Comparison of ENCODE assay signal across 17 mouse cellular contexts in the genomic region with DNA sequence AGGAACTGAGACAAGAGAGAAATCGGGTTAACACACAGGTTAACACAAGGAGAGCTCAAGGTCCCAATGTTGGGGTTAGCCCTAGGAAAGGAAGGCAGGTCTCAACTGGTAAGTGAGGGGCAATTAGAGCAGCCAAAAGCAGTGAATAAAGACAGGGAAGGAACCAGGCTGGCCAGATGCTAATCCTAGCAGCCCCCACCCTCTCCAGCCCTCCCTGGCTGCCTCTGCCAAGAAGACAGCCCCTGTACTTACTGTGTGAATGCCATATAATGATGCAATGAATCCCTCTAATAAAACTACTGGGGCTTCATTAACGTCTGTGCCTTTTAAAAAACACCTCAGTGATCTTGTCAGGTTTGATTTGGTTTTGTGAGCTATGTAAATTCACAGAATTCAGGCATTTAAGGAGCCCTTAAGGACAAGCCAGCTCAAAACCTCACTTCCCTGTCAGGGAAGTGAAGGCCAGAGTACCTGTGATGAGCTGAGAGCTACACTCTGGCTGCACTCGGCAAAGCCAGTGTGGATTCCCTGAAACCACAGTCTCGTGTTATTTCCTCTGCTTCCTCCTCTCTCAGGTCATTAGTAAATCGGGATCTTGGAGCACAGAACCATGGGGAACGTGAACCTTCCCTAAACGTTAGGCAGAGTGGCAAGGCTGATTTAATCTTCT. TPM values are rescaled to one million over a fixed set of nuclear protein-coding genes. Genes with fewer than 3 reads are reported as not detected.
A peak's percentile ranks its signal among the peaks of the same experiment; 100 is the strongest.
DNase-seq lines count a peak whose midpoint lies in the region; ATAC-seq and TF ChIP-seq lines count a peak whose summit lies in the region.
"Had no signal": no experiment of that assay in that cellular context is flagged by ENCODE, and none has a peak within 500 bp of the region (broad histone marks: within the 10 kb centered on the region; RNA-seq: fewer than 3 reads in every experiment).

No protein-coding gene starts in this region.

- no peaks in the 10 kb centered on the region for H3K9me3 ChIP-seq in hindbrain, embryonic 12.5 days (replicated peaks)
- no peaks in the 10 kb centered on the region for H3K9me3 ChIP-seq in hindbrain, embryonic 11.5 days (ENCODE audit: control insufficient read depth, low read length)
- H3K9me3 ChIP-seq in embryonic facial prominence, embryonic 14.5 days (ENCODE audit: control insufficient read depth, low read length), result no peaks in the 10 kb centered on the region
- no peaks in the 10 kb centered on the region for H3K9me3 ChIP-seq in midbrain, embryonic 14.5 days (ENCODE audit: control insufficient read depth, low read length)
- H3K9me3 ChIP-seq: lung, embryonic 15.5 days; megakaryocyte, embryonic 14.5 days had no signal

- peaks cover 21% of the 10 kb centered on the region for H3K4me1 ChIP-seq in hindbrain, embryonic 12.5 days
- H3K4me1 ChIP-seq in hindbrain, embryonic 11.5 days (replicated peaks; ENCODE audit: control insufficient read depth, insufficient read depth, low read length), result no peaks in the 10 kb centered on the region
- H3K4me1 ChIP-seq in embryonic facial prominence, embryonic 14.5 days (ENCODE audit: control insufficient read depth, insufficient read depth, low read length), result peaks cover 17% of the 10 kb centered on the region
- H3K4me1 ChIP-seq in midbrain, embryonic 14.5 days (ENCODE audit: control insufficient read depth, insufficient read depth, low read length), result peaks cover 9% of the 10 kb centered on the region
- H3K4me1 ChIP-seq: megakaryocyte, embryonic 14.5 days had no signal

- intact Hi-C loops in left cerebral cortex, adult 2 months (cut with DNase I), result no loop called here

- no peak overlapping the region for H3K4me2 ChIP-seq in hindbrain, embryonic 12.5 days (replicated peaks)
- no peak overlapping the region for H3K4me2 ChIP-seq in hindbrain, embryonic 11.5 days (replicated peaks; ENCODE audit: low read depth, low read length)
- H3K4me2 ChIP-seq in embryonic facial prominence, embryonic 14.5 days (ENCODE audit: low read depth, low read length), result no peak overlapping the region
- no peak overlapping the region for H3K4me2 ChIP-seq in midbrain, embryonic 14.5 days (ENCODE audit: low read length)
- H3K4me2 ChIP-seq: liver, embryonic 11.5 days; lung, embryonic 15.5 days had no signal

- H3K36me3 ChIP-seq in hindbrain, embryonic 12.5 days, result no peaks in the 10 kb centered on the region
- no peaks in the 10 kb centered on the region for H3K36me3 ChIP-seq in hindbrain, embryonic 11.5 days (ENCODE audit: control insufficient read depth, insufficient read depth, low read length)
- H3K36me3 ChIP-seq in embryonic facial prominence, embryonic 14.5 days (ENCODE audit: control insufficient read depth, insufficient read depth, low read length), result no peaks in the 10 kb centered on the region
- no peaks in the 10 kb centered on the region for H3K36me3 ChIP-seq in midbrain, embryonic 14.5 days (ENCODE audit: control insufficient read depth, insufficient read depth, low read length)
- H3K36me3 ChIP-seq: lung, embryonic 15.5 days had no signal

- H3K9ac ChIP-seq in hindbrain, embryonic 12.5 days, result no peak overlapping the region
- H3K9ac ChIP-seq in hindbrain, embryonic 11.5 days (ENCODE audit: low read depth, low read length), result no peak overlapping the region
- H3K9ac ChIP-seq in embryonic facial prominence, embryonic 14.5 days (ENCODE audit: low read depth, low read length), result no peak overlapping the region; the same call in 1 of the 2 replicates
- no peak overlapping the region for H3K9ac ChIP-seq in midbrain, embryonic 14.5 days (replicated peaks; ENCODE audit: low read length)
- H3K9ac ChIP-seq: lung, embryonic 15.5 days had no signal

- peak; percentile 58; the same call in 1 of the 2 replicates for ATAC-seq in hindbrain, embryonic 12.5 days (ENCODE audit: low FRiP score)
- no peak for ATAC-seq in hindbrain, embryonic 11.5 days (ENCODE audit: low FRiP score)
- peak; percentile 77; the same call in 1 of the 2 replicates for ATAC-seq in embryonic facial prominence, embryonic 14.5 days (ENCODE audit: low read depth)
- ATAC-seq in midbrain, embryonic 14.5 days (ENCODE audit: low FRiP score, low TSS enrichment), result peak; percentile 82
- no peak for ATAC-seq in granulocyte monocyte progenitor cell, adult 5-6 weeks (replicated peaks; ENCODE audit: poor library complexity, severe bottlenecking)
- ATAC-seq: inflammation-experienced regulatory T-cells, adult 6 months had no signal

- H3K27ac ChIP-seq in hindbrain, embryonic 12.5 days, result no peak overlapping the region; the same call in 1 of the 2 replicates
- no peak overlapping the region for H3K27ac ChIP-seq in hindbrain, embryonic 11.5 days (ENCODE audit: low read depth, low read length)
- H3K27ac ChIP-seq in embryonic facial prominence, embryonic 14.5 days (replicated peaks; ENCODE audit: low read depth, low read length), result peak overlapping the region; percentile 33
- H3K27ac ChIP-seq in midbrain, embryonic 14.5 days (replicated peaks; ENCODE audit: low read depth, low read length), result peak overlapping the region; percentile 38
- no peak overlapping the region for H3K27ac ChIP-seq in left cerebral cortex, adult 2 months
- H3K27ac ChIP-seq: heart, adult 2 months; kidney, postnatal 0 days; layer of hippocampus, adult 2 months; lung, embryonic 15.5 days had no signal

- no peak for TF ChIP-seq CTCF in left cerebral cortex, adult 2 months (IDR thresholded peaks at IDR 0.05)

- H3K27me3 ChIP-seq in hindbrain, embryonic 12.5 days, result no peaks in the 10 kb centered on the region
- no peaks in the 10 kb centered on the region for H3K27me3 ChIP-seq in hindbrain, embryonic 11.5 days (ENCODE audit: control insufficient read depth, insufficient read depth, low read length)
- no peaks in the 10 kb centered on the region for H3K27me3 ChIP-seq in embryonic facial prominence, embryonic 14.5 days (replicated peaks; ENCODE audit: control insufficient read depth, insufficient read depth, low read length)
- no peaks in the 10 kb centered on the region for H3K27me3 ChIP-seq in midbrain, embryonic 14.5 days (ENCODE audit: control insufficient read depth, insufficient read depth, low read length)
- H3K27me3 ChIP-seq: lung, embryonic 15.5 days; megakaryocyte, embryonic 14.5 days had no signal

- no peak overlapping the region for H3K4me3 ChIP-seq in hindbrain, embryonic 12.5 days
- H3K4me3 ChIP-seq in hindbrain, embryonic 11.5 days (ENCODE audit: low read depth, low read length), result no peak overlapping the region
- no peak overlapping the region for H3K4me3 ChIP-seq in embryonic facial prominence, embryonic 14.5 days (ENCODE audit: low read depth, low read length)
- H3K4me3 ChIP-seq in midbrain, embryonic 14.5 days (replicated peaks; ENCODE audit: low read depth, low read length), result no peak overlapping the region
- no peak overlapping the region for H3K4me3 ChIP-seq in left cerebral cortex, adult 2 months
- H3K4me3 ChIP-seq: heart, adult 2 months; layer of hippocampus, adult 2 months; lung, embryonic 15.5 days; megakaryocyte, embryonic 14.5 days had no signal

- 76% methylated on average over 7 of the region's 7 CpGs for WGBS in hindbrain, embryonic 12.5 days
- WGBS in hindbrain, embryonic 11.5 days, result 76% methylated on average over 7 of the region's 7 CpGs
- 34% methylated on average over 7 of the region's 7 CpGs for WGBS in embryonic facial prominence, embryonic 14.5 days
- WGBS in midbrain, embryonic 14.5 days, result 46% methylated on average over 7 of the region's 7 CpGs

- DNase-seq in hindbrain, embryonic 11.5 days (ENCODE audit: low spot score), result no peak
- DNase-seq in embryonic facial prominence, embryonic 14.5 days (ENCODE audit: low spot score), result no peak
- DNase-seq in forelimb bud, embryonic 11.5 days (ENCODE audit: low read depth, low spot score), result peak; percentile 17
- no peak for DNase-seq in midbrain, embryonic 14.5 days
- DNase-seq in lung, postnatal 36 days, result no peak
- DNase-seq in left cerebral cortex, adult 2 months (ENCODE audit: extremely low spot score in 1 of 2, low spot score in 2 of 2), result no peak
- DNase-seq: cerebellum, adult 11 months; cerebellum, postnatal 25 days; heart, adult 2 months had no signal

RNA-seq across cellular contexts. Expression of gene Adgra3, which starts 16.4 kb away (rescaled TPM):
- 44.6 and 46.8 TPM in 2 replicates for polyA plus RNA-seq in hindbrain, embryonic 12.5 days (2016; fragmentation: Nextera tagmentation; extraction: Ambion mirVana)
- 31.6 and 39.5 TPM in 2 replicates for polyA plus RNA-seq in hindbrain, embryonic 11.5 days (2014; fragmentation: Nextera tagmentation; extraction: Ambion mirVana)
- polyA plus RNA-seq in embryonic facial prominence, embryonic 14.5 days (2014; fragmentation: Nextera tagmentation; extraction: Ambion mirVana), result 38.3 and 47.3 TPM in 2 replicates
- polyA plus RNA-seq in midbrain, embryonic 14.5 days (2014; fragmentation: Nextera tagmentation; extraction: Ambion mirVana), result 16.4 and 25.2 TPM in 2 replicates
- 10 to 100 TPM; 22.8 to 27.3 TPM for total RNA-seq in left cerebral cortex, adult 2 months (2021)
- total RNA-seq in granulocyte monocyte progenitor cell, adult 5-6 weeks (2014; fragmentation: Nextera tagmentation), result 6.0 and 7.6 TPM in 2 replicates
- total RNA-seq in granulocyte monocyte progenitor cell, adult 5-6 weeks (2017), result 5.5 and 43.9 TPM in 2 replicates
- polyA plus RNA-seq: inflammation-experienced regulatory T-cells, adult 6 months had no signal

Comparison
In these comparisons a context has a peak if more than half of its experiments do, and no peak if none do; other contexts are left out.
1. ATAC-seq: peak in hindbrain, embryonic 12.5 days (single experiment), embryonic facial prominence, embryonic 14.5 days (single experiment) and midbrain, embryonic 14.5 days (single experiment); none in hindbrain, embryonic 11.5 days (single experiment) and granulocyte monocyte progenitor cell, adult 5-6 weeks (single experiment).
2. H3K27ac ChIP-seq: peak in embryonic facial prominence, embryonic 14.5 days (single experiment) and midbrain, embryonic 14.5 days (single experiment); none in hindbrain, embryonic 12.5 days (single experiment), hindbrain, embryonic 11.5 days (single experiment) and left cerebral cortex, adult 2 months (single experiment).